Mouse (Mus musculus) limb, embryonic 10.5 days (tissue): ENCODE results near the gene Clptm1. TPM values are rescaled to one million over a fixed set of nuclear protein-coding genes. Genes with fewer than 3 reads are reported as not detected.

ENCODE experiments used
- DNase-seq: peaks from one replicate; pipeline ENCODE4 v3.0.0-alpha.2; 2017; ENCODE audit warnings: low spot score
- H3K27ac ChIP-seq: fragments of 300-500 bp; sonication (generic); 2 replicates; pipeline ENCODE4 v1.5.1; 2016; ENCODE audit warnings: mild to moderate bottlenecking
- H3K27me3 ChIP-seq: fragments of 300-500 bp; sonication (generic); 2 replicates; pipeline ENCODE4 v1.6.1; 2016; ENCODE audit warnings: low read depth, mild to moderate bottlenecking; ENCODE audit not compliant: poor library complexity, severe bottlenecking
- H3K36me3 ChIP-seq: fragments of 300-500 bp; sonication (generic); 2 replicates; pipeline ENCODE4 v1.6.1; 2016; ENCODE audit warnings: mild to moderate bottlenecking, moderate library complexity
- H3K4me1 ChIP-seq: fragments of 300-500 bp; sonication (generic); 2 replicates; pipeline ENCODE4 v1.6.1; 2016
- H3K4me3 ChIP-seq: fragments of 300-500 bp; sonication (generic); 2 replicates; pipeline ENCODE4 v1.5.1; 2016; ENCODE audit warnings: mild to moderate bottlenecking, moderate library complexity
- H3K9me3 ChIP-seq: fragments of 300-500 bp; sonication (generic); replicated peaks from 2 replicates; pipeline ENCODE4 v1.6.1; 2016; ENCODE audit warnings: mild to moderate bottlenecking
- WGBS: fragments of 180-500 bp; shearing (Covaris S2); methylation state at CpG from one replicate; pipeline ENCODE4 v1.1.7; 2016; 5-methylcytosine and 5-hydroxymethylcytosine counted together
- polyA plus RNA-seq: library from polyadenylated mRNA; unstranded; fragments of >200 nt; fragmentation: Nextera tagmentation; extraction: Ambion mirVana; gene quantifications from 2 replicates; pipeline ENCODE4 v1.2.1, GENCODE M21; 2016

Clptm1 gene
- polyA plus RNA-seq, 1 experiment from 2014 or later: 86.3 TPM

DNA sequence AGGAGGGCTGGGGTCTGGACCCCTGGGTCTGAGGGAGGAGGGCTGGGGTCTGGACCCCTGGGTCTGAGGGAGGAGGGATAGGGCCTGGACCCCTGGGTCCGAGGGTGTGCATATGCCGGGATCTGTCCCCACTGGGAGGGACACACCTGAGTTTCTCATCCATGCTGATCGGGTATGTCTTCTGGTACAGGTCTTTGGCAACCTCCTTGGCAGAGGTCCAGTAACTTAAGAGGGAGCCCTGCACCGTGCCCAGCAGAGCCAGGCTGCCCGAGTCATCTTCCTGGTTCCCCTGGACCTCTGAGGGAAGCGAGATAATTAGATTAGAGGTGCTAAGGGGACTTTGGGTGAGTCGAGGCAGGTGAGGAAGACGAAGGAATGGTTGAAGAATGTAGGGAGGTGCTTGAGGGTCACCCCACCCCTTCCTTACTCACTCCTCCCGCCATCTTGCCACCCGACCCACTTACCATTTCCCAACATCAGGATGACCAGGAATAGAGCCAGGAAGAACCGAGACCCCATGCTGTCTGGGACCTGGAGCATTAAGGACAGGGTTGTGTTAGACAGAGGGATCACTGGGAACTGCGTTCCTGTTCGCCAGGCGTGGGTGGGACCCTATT is 8.4 kb upstream of the Clptm1 start:
- no peak overlapping the region for H3K4me3 ChIP-seq
- no peaks in the 10 kb centered on the region for H3K9me3 ChIP-seq
- peaks cover 9% of the 10 kb centered on the region for H3K4me1 ChIP-seq
- H3K27me3 ChIP-seq: no peaks in the 10 kb centered on the region
- WGBS: 71% methylated on average over 14 of the region's 14 CpGs
- DNase-seq: no peak
- no peaks in the 10 kb centered on the region for H3K36me3 ChIP-seq
- no peak overlapping the region for H3K27ac ChIP-seq

DNA sequence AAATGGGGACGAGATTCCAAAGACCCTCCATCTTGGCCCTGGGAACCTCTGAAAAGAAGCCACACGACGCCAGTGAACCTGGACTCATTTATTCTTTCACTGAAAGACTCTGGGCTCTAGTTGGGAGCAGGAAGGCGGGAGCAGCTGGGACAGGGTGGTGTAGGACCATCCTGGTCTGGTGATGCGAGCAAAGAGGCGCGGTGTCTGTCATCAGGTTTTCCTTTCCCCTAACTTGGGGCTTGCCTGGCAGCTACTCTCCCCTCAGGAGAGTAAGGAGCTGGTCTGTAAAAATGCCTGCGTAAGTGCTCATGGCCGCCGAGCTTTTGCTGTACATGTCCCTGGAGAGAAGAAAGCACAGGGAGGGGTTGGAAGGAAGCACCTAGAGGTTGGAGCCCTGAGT is 6.7 kb upstream of the Clptm1 start:
- peaks cover 9% of the 10 kb centered on the region for H3K4me1 ChIP-seq
- no peak overlapping the region for H3K4me3 ChIP-seq
- H3K27ac ChIP-seq: no peak overlapping the region
- no peak for DNase-seq
- H3K36me3 ChIP-seq: no peaks in the 10 kb centered on the region
- 72% methylated on average over 10 of the region's 10 CpGs for WGBS
- no peaks in the 10 kb centered on the region for H3K9me3 ChIP-seq
- no peaks in the 10 kb centered on the region for H3K27me3 ChIP-seq

DNA sequence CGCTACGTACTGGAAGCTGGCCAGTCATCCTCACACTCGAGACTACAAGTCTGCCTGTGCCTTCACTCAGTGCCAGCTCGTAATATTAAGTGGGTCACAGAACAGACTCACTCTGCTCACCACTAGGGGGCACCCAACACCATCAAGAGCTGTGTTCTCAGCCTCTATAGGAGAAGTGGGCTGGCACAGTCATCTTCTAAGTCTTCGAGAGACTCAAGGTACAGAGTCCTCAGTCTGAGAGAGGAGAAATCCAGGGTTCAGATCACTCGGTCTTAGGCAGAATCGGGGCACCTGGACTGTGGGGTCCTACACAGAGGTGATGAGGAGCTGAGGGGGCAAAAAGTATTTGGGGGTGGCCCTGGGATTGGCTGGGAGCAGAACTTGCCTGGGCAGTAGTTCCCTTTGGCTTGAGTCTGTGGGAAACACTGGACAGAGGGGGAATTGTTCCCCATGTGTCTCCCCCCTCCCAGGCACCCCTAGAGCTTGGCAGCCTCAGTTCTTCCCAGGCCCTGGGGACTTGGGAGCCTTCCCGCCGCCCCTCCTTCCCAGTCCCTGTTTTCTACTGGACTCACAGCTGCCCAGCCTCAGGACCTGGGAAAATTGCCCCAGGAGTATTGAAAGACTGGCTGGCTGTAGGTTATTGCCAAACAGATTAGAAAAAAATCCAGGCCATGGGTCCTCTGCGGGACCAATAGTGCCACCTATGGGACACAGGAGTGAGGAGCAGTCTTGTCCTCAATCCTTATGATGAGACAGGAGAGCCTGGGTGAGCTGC is 4.3 kb upstream of the Clptm1 start:
- Histone ChIP-seq H3K4me1 (peaks cover 16% of the 10 kb centered on the region), H3K27me3 (no peaks in the 10 kb centered on the region), H3K9me3 (no peaks in the 10 kb centered on the region), H3K27ac (peak overlapping the region; percentile 65), H3K36me3 (no peaks in the 10 kb centered on the region), H3K4me3 (peak overlapping the region; percentile 27; the same call in 1 of the 2 replicates)
- DNase-seq: peak; percentile 92
- WGBS: 9% methylated on average over 10 of the region's 10 CpGs

DNA sequence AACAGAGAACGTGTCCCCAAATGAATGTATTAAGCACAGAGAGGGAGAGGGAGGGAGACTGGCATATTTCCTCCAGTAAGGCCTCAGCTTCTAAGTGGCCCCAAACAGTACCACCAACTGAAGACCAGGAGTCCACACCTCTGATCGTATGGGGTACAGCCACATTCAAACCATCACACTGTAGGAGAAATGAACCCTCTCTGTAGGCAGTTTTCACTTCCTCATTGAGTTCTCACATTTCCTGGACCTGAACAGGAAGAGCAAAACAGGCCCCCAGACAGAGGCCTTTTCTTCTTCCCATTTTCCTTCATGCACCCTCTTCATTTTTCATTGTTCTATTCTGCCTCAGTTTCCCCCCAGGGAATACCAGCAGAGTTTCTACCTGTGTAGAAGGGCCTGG is 2.6 kb upstream of the Clptm1 start:
- Histone ChIP-seq H3K4me3 (no peak overlapping the region), H3K27me3 (no peaks in the 10 kb centered on the region), H3K4me1 (peaks cover 25% of the 10 kb centered on the region), H3K36me3 (peaks cover 6% of the 10 kb centered on the region), H3K9me3 (no peaks in the 10 kb centered on the region), H3K27ac (no peak overlapping the region)
- 88% methylated on average over 2 of the region's 2 CpGs for WGBS
- no peak for DNase-seq

DNA sequence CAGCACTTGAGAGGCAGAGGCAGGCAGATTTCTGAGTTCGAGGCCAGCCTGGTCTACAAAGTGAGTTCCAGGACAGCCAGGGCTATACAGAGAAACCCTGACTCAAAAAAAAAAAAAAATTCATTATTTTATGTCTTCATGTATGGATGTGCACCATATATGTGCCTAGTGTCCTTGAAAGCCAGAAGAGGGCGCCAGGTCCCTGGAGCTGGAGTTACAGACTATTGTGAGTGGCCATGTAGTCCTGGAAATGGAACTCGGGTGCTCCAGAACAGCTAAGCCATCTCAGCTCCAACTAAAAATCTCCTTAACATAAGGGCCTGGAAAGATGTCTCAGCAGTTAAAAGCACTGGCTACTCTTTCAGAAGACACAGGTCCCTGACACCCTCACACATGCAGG is 1.9 kb upstream of the Clptm1 start:
- Histone ChIP-seq H3K4me1 (peaks cover 25% of the 10 kb centered on the region), H3K9me3 (no peaks in the 10 kb centered on the region), H3K27me3 (no peaks in the 10 kb centered on the region), H3K27ac (no peak overlapping the region), H3K4me3 (no peak overlapping the region), H3K36me3 (peaks cover 12% of the 10 kb centered on the region)
- 66% methylated on average over 3 of the region's 3 CpGs for WGBS
- no peak for DNase-seq

DNA sequence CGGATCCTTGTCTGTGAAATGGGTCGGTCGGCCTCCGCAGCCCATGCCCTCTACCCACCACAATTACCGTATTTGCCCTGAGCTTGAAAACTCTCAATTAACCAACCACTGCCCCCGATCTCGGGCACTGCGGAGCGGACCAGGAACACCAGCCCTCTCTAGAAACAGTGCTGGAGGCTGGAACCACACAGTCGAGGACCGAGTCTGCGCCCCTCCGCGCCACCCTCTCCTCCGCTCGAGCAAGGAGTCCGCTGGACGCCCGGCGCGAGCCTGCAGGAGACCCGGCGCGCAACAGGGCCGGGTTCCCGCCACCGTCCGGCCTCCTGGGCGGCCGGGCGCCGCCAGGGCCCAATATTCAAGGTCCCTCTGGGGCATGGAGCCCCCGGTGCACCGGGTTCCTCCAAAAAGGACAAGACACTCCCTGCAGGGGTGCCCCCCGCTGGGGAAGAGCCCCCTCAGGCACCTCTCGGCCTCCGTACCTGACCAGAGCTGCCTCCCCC is 328 bp downstream of the Clptm1 start:
- Histone ChIP-seq H3K27me3 (no peaks in the 10 kb centered on the region), H3K9me3 (no peaks in the 10 kb centered on the region), H3K36me3 (peaks cover 34% of the 10 kb centered on the region), H3K4me1 (peaks cover 25% of the 10 kb centered on the region), H3K4me3 (peak overlapping the region; percentile 100), H3K27ac (peak overlapping the region; percentile 93)
- DNase-seq: no peak
- under 1% methylated on average over 37 of the region's 37 CpGs for WGBS

DNA sequence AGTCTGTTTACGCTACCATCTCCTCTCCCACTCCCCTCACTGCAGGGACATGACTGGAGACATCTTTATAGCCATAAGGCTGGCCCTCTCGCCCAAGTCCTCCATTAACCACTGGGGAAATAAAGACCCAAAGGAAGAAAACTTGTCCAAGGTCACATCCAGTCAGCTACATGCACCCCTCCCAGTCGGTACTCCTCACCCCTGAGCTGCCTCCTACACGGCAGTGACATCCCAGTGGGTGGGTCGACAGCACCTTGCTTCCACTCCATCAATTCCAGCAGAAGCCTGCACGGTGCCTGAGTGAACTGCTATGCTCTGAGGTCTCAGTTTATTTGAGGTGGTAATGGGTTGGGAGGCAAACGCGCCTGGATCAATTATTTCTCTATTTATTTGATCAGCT is 893 bp downstream of the Clptm1 start:
- WGBS: 12% methylated on average over 8 of the region's 8 CpGs
- H3K27ac ChIP-seq: peak overlapping the region; percentile 93; the same call in 1 of the 2 replicates
- H3K4me1 ChIP-seq: peaks cover 20% of the 10 kb centered on the region
- H3K9me3 ChIP-seq: no peaks in the 10 kb centered on the region
- DNase-seq: no peak
- H3K4me3 ChIP-seq: peak overlapping the region; percentile 100
- peaks cover 39% of the 10 kb centered on the region for H3K36me3 ChIP-seq
- H3K27me3 ChIP-seq: no peaks in the 10 kb centered on the region

DNA sequence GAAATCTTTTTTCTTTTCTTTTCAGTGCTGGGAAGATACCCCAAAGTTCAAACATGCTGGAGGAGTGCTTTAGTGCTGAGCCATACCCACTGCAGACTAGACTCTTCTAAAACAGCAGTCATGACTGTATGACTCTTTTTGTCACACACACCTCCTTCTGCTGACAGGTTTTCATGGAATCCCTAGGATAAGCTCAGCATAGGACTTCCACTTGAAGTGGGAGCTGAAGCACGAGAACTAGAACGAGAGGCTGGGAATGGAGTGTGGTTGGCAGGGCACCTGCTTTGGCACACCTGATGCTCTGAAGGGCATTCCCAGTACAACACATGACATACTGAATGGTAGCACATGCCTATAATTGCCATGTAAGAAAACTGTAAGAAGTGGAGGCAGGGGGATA is 12.2 kb downstream of the Clptm1 start:
- Histone ChIP-seq H3K27ac (no peak overlapping the region), H3K36me3 (peaks cover 94% of the 10 kb centered on the region), H3K27me3 (no peaks in the 10 kb centered on the region), H3K4me3 (no peak overlapping the region), H3K9me3 (no peaks in the 10 kb centered on the region), H3K4me1 (no peaks in the 10 kb centered on the region)
- WGBS: 92% methylated on average over 2 of the region's 2 CpGs
- no peak for DNase-seq

DNA sequence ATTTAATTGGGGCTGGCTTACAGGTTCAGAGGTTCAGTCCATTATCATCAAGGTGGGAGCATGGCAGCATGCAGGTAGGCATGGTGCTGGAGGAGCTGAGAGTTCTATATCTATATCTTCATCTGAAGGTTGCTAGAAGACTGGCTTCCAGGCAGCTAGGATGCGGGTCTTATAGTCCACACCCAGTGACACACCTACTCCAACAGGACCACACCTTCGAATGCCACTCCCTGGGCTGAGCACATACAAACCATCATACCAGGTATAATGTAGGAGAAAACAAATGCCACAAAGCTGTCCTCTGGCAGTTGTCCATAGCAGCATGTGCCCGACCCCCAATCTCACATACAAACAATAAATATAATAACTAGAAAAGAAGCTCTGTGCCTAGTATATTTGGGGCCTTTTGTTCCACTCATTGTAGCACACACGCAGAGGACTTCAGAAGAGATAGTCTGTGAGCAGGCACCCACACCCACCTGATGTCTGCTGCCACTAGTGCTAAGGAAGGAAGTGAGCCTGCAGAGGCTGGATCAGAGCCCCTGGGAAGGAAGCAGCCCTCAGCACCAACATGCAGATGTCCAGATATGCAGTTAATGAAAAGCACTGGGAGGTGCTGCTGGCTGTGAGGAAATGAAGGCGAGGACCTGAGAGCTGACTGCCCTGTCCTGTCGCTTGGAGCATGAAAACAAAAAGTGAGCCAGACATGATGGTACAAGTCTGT is 13.6 kb downstream of the Clptm1 start:
- DNase-seq: no peak
- H3K9me3 ChIP-seq: no peaks in the 10 kb centered on the region

DNA sequence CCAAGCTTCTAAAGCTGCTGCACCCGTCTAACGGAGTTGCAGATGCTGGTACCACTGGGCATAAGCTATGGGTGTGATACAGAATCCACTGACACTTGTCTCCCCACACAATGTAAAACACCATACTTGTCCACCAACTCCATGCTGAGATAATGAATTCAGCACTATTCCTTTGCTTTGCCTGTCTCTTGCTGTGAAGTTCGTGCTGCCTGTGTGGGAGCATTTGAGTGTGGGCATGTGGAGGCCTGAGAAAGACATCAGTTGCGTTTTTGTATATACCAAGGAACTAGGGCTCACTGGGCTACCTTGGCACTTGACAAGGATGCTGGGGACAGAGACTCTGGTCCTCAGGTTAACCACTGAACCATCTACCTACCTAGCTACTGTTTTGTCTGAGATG is 23.6 kb downstream of the Clptm1 start:
- Histone ChIP-seq H3K4me1 (no peaks in the 10 kb centered on the region), H3K4me3 (no peak overlapping the region), H3K9me3 (no peaks in the 10 kb centered on the region), H3K27me3 (no peaks in the 10 kb centered on the region), H3K27ac (no peak overlapping the region), H3K36me3 (peaks cover 99% of the 10 kb centered on the region)
- DNase-seq: no peak
- WGBS: 94% methylated on average over 4 of the region's 4 CpGs

More for the DNA sequence above, 13.6 kb downstream of the Clptm1 start:
- Histone ChIP-seq H3K4me3 (no peak overlapping the region), H3K27ac (no peak overlapping the region), H3K4me1 (no peaks in the 10 kb centered on the region), H3K27me3 (no peaks in the 10 kb centered on the region), H3K36me3 (peaks cover 97% of the 10 kb centered on the region)
- 93% methylated on average over 6 of the region's 6 CpGs for WGBS

DNA sequence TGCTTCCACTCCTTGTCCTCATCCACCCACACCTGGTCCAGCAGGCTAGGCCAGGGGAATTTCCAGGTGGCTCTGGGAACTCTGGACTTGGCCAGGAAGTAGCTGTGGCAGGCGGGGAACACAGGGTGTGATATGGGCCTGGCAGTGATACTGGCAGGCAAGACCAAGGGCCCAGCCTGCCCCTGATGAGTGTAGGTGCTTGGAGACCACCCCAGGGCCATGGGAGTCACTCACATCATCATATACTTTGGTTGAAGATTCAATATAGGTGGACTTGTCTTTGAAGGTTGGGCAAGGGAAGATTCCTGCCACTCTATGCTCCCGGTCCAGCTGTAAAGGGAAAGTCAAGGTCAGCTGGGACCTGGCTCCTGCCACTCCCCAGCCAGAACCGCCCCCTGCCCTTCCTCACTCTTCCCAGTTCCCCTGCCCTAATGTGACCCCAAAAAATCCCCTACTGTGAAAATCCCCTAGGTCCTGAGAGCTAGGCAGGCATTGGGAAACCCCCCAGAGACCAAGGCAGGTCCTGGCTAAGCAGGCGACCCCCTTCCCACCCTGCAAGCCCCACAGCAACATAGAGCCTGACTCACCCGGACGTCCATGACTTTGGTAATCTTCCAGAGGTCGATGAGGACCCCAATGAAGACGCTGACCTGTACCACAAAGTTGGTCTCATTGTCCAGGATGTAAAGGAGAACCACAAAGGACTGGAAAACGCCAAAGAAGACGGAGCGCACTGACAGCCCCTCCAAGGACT is 29.6 kb downstream of the Clptm1 start:
- Histone ChIP-seq H3K4me3 (no peak overlapping the region), H3K4me1 (no peaks in the 10 kb centered on the region), H3K36me3 (peaks cover 87% of the 10 kb centered on the region), H3K27me3 (no peaks in the 10 kb centered on the region), H3K9me3 (no peaks in the 10 kb centered on the region), H3K27ac (no peak overlapping the region)
- WGBS: 91% methylated on average over 11 of the region's 11 CpGs
- no peak for DNase-seq

DNA sequence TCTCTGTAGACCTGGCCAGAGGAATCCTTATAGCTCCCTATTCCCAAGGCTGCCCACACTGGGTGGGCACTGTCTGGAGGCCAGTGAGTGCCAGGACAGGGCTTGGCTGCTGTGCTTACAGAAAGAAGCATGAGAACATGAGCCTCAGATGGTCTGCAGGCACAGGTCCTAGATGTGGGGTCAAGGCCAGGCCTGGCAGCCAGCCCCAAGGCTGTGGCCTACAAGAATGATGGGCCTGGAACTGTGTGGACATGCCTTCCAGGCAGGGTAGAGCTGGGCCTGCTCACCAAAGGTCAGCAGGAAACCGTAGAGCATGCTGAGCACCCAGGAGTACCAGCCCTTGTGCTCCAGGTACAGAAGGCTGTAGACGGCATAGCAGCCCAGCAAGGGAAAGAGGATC is 30.2 kb downstream of the Clptm1 start:
- 100% methylated on average over 2 of the region's 2 CpGs for WGBS
- DNase-seq: no peak
- Histone ChIP-seq H3K9me3 (no peaks in the 10 kb centered on the region), H3K36me3 (peaks cover 80% of the 10 kb centered on the region), H3K4me1 (peaks cover 2% of the 10 kb centered on the region; the same call in 1 of the 2 replicates), H3K4me3 (no peak overlapping the region), H3K27me3 (no peaks in the 10 kb centered on the region), H3K27ac (no peak overlapping the region)
